Mouse (Mus musculus) stomach, embryonic 16.5 days (tissue): ENCODE data around the gene St8sia1. TPM values are rescaled to one million over a fixed set of nuclear protein-coding genes. Genes with fewer than 3 reads are reported as not detected.
A peak's percentile ranks its signal among the peaks of the same experiment; 100 is the strongest.
"Not testable (repeated sequence)": the region's sequence is repeated elsewhere in the genome, so short reads cannot be mapped to it uniquely, and the experiment has no call there.

Experiments used
- ATAC-seq: fragments of 200-750 bp; cut with Nextera tagmentation; 2 replicates; pipeline ENCODE4 v1.8.0; 2017; ENCODE audit warnings: moderate number of reproducible peaks, moderate TSS enrichment; ENCODE audit not compliant: insufficient read depth, low FRiP score
- H3K27ac ChIP-seq: fragments of 300-500 bp; sonication (generic); 2 replicates; pipeline ENCODE4 v1.5.1; 2014; ENCODE audit warnings: low read length
- H3K27me3 ChIP-seq: fragments of 300-500 bp; sonication (generic); 2 replicates; pipeline ENCODE4 v1.6.1; 2014; ENCODE audit warnings: low read length, control low read depth, mixed read lengths; ENCODE audit not compliant: control insufficient read depth, insufficient read depth
- H3K36me3 ChIP-seq: fragments of 300-500 bp; sonication (generic); 2 replicates; pipeline ENCODE4 v1.6.1; 2014; ENCODE audit warnings: low read length; ENCODE audit not compliant: control insufficient read depth, insufficient read depth
- H3K4me1 ChIP-seq: fragments of 300-500 bp; sonication (generic); 2 replicates; pipeline ENCODE4 v1.6.1; 2014; ENCODE audit warnings: low read length, control low read depth, mixed read lengths; ENCODE audit not compliant: control insufficient read depth, insufficient read depth
- H3K4me2 ChIP-seq: fragments of 300-500 bp; sonication (generic); 2 replicates; pipeline ENCODE4 v1.6.1; 2014; ENCODE audit warnings: low read depth, low read length, mixed read lengths
- H3K4me3 ChIP-seq: fragments of 300-500 bp; sonication (generic); replicated peaks from 2 replicates; pipeline ENCODE4 v1.5.1; 2014; ENCODE audit warnings: mild to moderate bottlenecking, low read length
- H3K9ac ChIP-seq: fragments of 300-500 bp; sonication (generic); 2 replicates; pipeline ENCODE4 v1.6.1; 2014; ENCODE audit warnings: low read length
- H3K9me3 ChIP-seq: fragments of 300-500 bp; sonication (generic); replicated peaks from 2 replicates; pipeline ENCODE4 v1.6.1; 2016; ENCODE audit warnings: low read length, control low read depth; ENCODE audit not compliant: control insufficient read depth
- WGBS: fragments of 180-500 bp; shearing (Covaris S2); extraction: QIAGEN DNeasy Blood & Tissue Kit; methylation state at CpG from one replicate; pipeline ENCODE4 v1.1.7; 2014; 5-methylcytosine and 5-hydroxymethylcytosine counted together
- polyA plus RNA-seq: library from polyadenylated mRNA; unstranded; fragments of >200 nt; fragmentation: Nextera tagmentation; extraction: Ambion mirVana; gene quantifications from 2 replicates; pipeline ENCODE4 v1.2.1, GENCODE M21; 2015

Gene St8sia1
- 1.1 TPM in 2 replicates for polyA plus RNA-seq

DNA sequence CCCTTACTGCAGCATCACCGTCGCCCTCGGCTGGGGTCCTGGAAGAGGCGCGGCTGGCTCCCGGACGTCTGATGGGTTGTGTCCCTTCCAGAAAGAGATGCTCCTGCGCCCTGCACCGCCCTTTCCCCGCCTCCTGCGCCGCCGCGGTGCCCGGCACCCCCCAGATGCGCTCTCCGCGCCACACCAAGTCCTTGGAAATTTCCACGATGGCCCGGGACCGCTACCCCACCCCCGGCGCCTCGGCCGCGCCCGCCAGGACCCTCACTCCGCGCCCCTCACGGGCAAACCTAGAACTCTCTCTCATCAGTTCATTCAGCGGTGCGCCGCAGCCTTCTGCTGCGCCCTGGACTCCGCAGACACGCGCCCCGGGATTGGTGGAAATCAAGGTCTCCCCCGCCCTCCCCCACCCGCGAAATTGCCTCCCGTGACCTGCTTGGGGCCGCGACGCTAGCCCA, at the start of gene St8sia1:
TSS of gene St8sia1 (minus strand) at position 377 of the 455 bp plus-strand sequence.
- under 1% methylated on average over 45 of the region's 45 CpGs for WGBS

DNA sequence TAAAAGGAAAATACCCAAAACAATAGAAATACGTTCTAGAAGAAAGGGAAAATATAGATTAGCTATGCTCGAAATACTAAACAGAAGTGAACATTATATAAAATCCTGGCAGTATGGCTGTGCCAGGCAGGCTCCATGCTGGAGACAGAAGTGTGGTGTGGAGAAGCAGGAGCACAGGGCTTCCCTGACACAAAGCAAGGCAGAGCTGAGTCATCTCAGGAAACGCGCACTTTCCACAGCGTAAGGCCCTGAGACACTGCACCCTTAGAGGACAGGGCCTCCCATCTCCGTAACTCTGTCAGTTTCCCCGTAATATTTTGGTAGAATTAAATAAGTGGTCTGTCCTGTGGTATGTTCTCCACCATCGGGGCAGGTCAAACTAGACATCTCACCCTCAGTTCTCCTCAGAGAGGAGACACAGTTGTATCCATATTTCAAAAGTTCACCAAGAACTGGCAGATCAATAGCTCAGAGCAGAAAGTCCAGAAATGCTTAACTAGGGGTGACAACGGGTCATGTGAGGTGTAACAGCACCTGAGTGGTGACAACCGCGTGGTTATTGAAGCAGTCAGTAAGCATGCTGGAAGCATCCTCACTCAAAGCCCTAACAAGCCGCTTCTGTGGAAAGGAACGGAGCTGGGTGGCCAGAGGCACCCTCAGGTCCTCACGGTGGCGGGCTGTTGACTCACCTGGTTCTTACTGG, 48.4 kb upstream of the St8sia1 start:
- Histone ChIP-seq H3K27me3 (no peaks in the 10 kb centered on the region), H3K36me3 (0 out of 2 replicates have a peak, but pooled peaks cover 3% of the 10 kb centered on the region), H3K9ac (no peak overlapping the region), H3K9me3 (no peaks in the 10 kb centered on the region), H3K4me1 (no peaks in the 10 kb centered on the region), H3K4me2 (no peak overlapping the region), H3K27ac (no peak overlapping the region), H3K4me3 (no peak overlapping the region)
- no peak for ATAC-seq
- WGBS: 89% methylated on average over 15 of the region's 15 CpGs

More for the DNA sequence above, at the start of gene St8sia1:
- no peaks in the 10 kb centered on the region for H3K4me1 ChIP-seq
- ATAC-seq: peak; percentile 63; the same call in 1 of the 2 replicates
- peak within 1 kb of the TSS; percentile 55 for H3K4me3 ChIP-seq
- H3K36me3 ChIP-seq: no peaks in the 10 kb centered on the region
- H3K4me2 ChIP-seq: peak within 1 kb of the TSS; percentile 95
- no peak within 1 kb of the TSS; the same call in 1 of the 2 replicates for H3K27ac ChIP-seq
- H3K27me3 ChIP-seq: peaks cover 21% of the 10 kb centered on the region
- peak within 1 kb of the TSS; percentile 68 for H3K9ac ChIP-seq
- no peaks in the 10 kb centered on the region for H3K9me3 ChIP-seq

DNA sequence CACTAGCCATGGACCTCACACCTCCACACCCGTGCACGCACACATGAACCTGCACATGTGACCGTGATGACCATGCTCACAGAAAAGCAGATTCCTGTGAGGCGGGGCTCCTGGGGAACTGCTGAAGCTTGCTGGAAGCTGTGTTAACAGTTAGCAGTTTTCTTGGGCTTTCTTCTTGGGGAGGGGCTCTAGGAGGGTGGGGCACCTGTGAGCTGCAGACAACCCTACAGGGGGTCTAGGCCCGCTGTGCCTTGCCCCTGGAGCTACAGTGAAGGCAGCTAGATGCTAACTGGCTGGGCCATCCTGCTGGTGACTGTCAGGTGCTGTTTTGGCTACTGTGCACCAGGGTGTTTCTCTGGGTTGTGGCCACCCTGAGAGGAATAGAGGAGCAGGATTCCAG, 44.6 kb upstream of the St8sia1 start:
- Histone ChIP-seq H3K9ac (no peak overlapping the region), H3K9me3 (no peaks in the 10 kb centered on the region)
- no peak for ATAC-seq

DNA sequence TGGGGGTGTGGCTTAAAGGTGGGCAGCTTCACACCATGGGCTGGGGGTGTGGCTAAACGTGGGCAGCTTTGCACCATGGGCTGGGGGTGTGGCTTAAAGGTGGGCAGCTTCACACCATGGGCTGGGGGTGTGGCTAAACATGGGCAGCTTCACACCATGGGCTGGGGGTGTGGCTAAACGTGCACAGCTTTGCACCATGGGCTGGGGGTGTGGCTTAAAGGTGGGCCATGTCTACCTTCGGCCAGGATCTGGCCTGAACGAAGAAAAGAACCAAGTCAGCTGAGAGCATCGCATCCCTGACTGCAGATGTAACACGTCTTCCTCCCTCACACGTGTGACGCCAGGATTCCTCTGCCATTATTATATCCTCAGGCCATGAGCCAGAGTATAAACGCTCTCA, 41.0 kb upstream of the St8sia1 start:
- H3K4me3 ChIP-seq, H3K9ac ChIP-seq, ATAC-seq, H3K4me2 ChIP-seq, H3K27ac ChIP-seq, H3K36me3 ChIP-seq, H3K4me1 ChIP-seq, H3K27me3 ChIP-seq, H3K9me3 ChIP-seq: not testable (repeated sequence)
- 86% methylated on average over 9 of the region's 9 CpGs for WGBS

More for the DNA sequence above, 44.6 kb upstream of the St8sia1 start:
- 76% methylated on average over 5 of the region's 5 CpGs for WGBS
- no peak overlapping the region for H3K4me2 ChIP-seq
- H3K27me3 ChIP-seq: no peaks in the 10 kb centered on the region
- no peaks in the 10 kb centered on the region for H3K4me1 ChIP-seq
- H3K4me3 ChIP-seq: no peak overlapping the region
- H3K27ac ChIP-seq: no peak overlapping the region
- 0 out of 2 replicates have a peak, but pooled peaks cover 3% of the 10 kb centered on the region for H3K36me3 ChIP-seq

DNA sequence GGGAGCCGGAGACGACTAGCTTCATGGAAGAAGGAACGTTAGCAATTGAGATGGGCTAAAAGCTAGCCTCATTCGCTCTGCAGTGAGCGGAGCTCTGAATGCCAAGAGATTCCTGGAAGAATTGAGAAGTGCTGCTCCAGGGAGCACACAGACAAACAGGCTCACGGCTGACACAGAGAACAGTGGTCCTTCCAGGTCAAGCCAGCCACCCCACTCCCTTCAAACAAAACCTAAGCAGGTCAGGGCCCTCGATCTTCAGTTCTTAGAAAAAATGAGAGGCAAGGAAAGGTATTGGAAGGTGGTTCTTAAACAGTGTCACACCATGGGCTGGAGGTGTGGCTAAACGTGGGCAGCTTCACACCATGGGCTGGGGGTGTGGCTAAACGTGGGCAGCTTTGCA, 40.5 kb upstream of the St8sia1 start:
- H3K4me2 ChIP-seq: no peak overlapping the region
- no peaks in the 10 kb centered on the region for H3K4me1 ChIP-seq
- no peaks in the 10 kb centered on the region for H3K9me3 ChIP-seq
- H3K36me3 ChIP-seq: no peaks in the 10 kb centered on the region
- H3K27me3 ChIP-seq: no peaks in the 10 kb centered on the region
- no peak overlapping the region for H3K4me3 ChIP-seq
- no peak for ATAC-seq
- 79% methylated on average over 9 of the region's 9 CpGs for WGBS
- H3K9ac ChIP-seq: no peak overlapping the region
- no peak overlapping the region for H3K27ac ChIP-seq

DNA sequence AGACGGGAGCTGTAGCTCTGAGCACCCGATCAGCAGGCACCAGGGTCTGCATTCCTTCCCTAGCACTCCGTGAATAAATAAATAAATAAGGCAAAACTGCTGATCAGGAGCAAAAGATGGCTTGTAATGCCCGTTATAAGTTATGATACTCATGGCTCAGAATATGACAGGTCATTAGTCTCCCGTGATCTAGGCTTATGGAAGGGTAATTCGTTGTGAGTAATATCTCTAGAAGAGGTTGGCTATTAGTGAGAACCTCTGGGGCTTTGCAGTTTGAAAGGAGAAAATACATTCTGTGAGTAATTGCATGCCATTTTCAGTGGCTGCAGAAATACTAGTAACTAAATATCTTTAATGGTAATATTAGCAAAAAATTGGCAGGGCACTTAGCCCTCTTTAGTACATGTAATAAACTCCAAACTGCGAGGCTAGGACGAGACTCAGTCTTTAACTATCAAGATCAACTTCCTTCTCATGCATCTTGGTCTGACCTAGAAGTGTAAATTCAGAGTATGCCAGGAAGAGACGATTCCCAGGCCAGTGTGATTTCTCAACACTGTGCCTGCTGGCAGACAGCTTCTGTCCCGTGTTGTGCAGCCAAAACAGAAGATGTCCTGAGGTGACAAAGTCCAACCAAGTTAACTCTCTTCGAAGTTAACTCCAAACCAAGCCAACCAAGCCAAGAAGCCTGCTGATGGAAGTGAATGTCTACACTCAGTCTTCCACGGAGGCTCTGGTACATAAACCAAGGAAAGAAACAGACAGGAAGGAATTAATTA, 34.2 kb upstream of the St8sia1 start:
- Histone ChIP-seq H3K4me3 (no peak overlapping the region), H3K9me3 (no peaks in the 10 kb centered on the region), H3K36me3 (no peaks in the 10 kb centered on the region), H3K4me2 (no peak overlapping the region), H3K27me3 (no peaks in the 10 kb centered on the region), H3K27ac (no peak overlapping the region), H3K4me1 (peaks cover 2% of the 10 kb centered on the region), H3K9ac (no peak overlapping the region)
- no peak for ATAC-seq
- 45% methylated on average over 12 of the region's 12 CpGs for WGBS

DNA sequence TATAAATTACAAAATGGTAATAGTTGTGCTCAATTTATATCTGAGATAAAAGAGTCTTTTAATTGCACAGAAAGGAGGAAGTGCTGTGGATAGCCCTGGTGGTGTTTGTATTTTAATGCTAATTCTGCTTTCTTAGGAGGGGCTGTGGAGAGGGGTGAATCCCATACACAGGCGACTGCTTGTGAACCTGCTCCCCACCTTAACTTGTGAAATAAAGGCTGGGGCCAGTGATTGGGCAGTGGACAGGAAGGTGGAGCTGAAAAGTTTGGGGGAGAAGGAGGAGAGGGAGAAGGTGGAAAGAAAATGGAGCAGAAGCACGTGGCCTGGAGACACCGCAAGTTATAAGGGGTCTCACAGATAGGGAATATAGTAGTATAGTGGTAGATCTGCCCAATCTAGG, 32.6 kb upstream of the St8sia1 start:
- ATAC-seq: no peak

DNA sequence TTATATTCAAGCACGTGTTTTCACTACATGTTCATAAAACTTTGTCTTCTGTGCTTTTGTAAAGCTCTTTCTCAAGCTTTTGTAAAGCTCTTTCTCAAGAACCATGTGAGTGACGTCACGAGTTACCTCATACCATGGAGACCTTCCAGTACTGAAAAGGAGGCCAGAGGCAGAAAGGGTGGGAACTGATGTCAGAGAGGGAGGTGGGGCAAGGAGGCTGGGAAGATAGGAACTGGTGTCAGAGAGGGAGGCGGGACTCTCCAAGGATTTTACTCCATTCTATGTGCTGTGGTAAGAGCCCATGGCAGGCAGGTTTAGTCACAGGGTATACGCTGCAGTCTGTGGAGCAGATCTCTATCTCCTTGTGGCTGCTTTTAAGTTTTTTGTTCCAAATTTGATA, 31.3 kb upstream of the St8sia1 start:
- 65% methylated on average over 5 of the region's 5 CpGs for WGBS
- Histone ChIP-seq H3K36me3 (no peaks in the 10 kb centered on the region), H3K9ac (no peak overlapping the region), H3K4me3 (no peak overlapping the region), H3K9me3 (no peaks in the 10 kb centered on the region), H3K4me1 (peaks cover 2% of the 10 kb centered on the region), H3K27me3 (no peaks in the 10 kb centered on the region), H3K27ac (no peak overlapping the region), H3K4me2 (no peak overlapping the region)
- ATAC-seq: no peak

More for the DNA sequence above, 32.6 kb upstream of the St8sia1 start:
- WGBS: 79% methylated on average over 3 of the region's 3 CpGs
- Histone ChIP-seq H3K4me3 (no peak overlapping the region), H3K4me2 (no peak overlapping the region), H3K4me1 (peaks cover 2% of the 10 kb centered on the region), H3K27me3 (no peaks in the 10 kb centered on the region), H3K36me3 (no peaks in the 10 kb centered on the region), H3K9ac (no peak overlapping the region), H3K27ac (no peak overlapping the region), H3K9me3 (no peaks in the 10 kb centered on the region)

DNA sequence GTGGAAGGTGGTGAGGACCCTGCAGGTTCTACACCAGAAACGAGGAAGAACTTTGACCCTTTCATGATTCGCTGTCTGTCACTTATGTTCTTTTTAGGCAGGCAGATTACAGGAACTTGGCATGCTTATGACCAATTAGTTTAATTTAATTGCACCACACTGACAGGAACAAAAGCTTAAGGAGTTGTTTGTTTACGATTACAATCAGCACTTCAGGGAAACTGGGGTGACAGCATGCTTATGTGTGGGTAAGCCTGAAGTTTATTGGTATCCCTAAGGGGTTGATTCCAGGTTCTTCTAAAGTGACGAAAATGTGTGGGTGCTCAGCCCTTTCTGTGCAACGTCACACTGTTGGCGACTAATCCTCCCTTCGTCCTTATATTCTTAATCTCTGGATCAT, 30.6 kb upstream of the St8sia1 start:
- no peak overlapping the region for H3K4me3 ChIP-seq
- H3K27me3 ChIP-seq: no peaks in the 10 kb centered on the region
- no peak overlapping the region for H3K9ac ChIP-seq
- no peaks in the 10 kb centered on the region for H3K36me3 ChIP-seq
- ATAC-seq: no peak
- H3K4me2 ChIP-seq: no peak overlapping the region
- WGBS: 41% methylated on average over 7 of the region's 7 CpGs
- H3K4me1 ChIP-seq: peaks cover 2% of the 10 kb centered on the region
- no peaks in the 10 kb centered on the region for H3K9me3 ChIP-seq
- H3K27ac ChIP-seq: no peak overlapping the region
